ENCODE assay signal across 12 mouse cellular contexts in genomic region chr6:6864441-6865440, GRCm38 (mm10). TPM values are rescaled to one million over a fixed set of nuclear protein-coding genes. Genes with fewer than 3 reads are reported as not detected.
A peak's percentile ranks its signal among the peaks of the same experiment; 100 is the strongest.
DNase-seq lines count a peak whose midpoint lies in the region; ATAC-seq and TF ChIP-seq lines count a peak whose summit lies in the region.
"Had no signal": no experiment of that assay in that cellular context is flagged by ENCODE, and none has a peak within 500 bp of the region (broad histone marks: within the 10 kb centered on the region; RNA-seq: fewer than 3 reads in every experiment).

No protein-coding gene starts in this region.

- H3K9me3 ChIP-seq in liver, embryonic 12.5 days (replicated peaks): no peaks in the 10 kb centered on the region
- no peaks in the 10 kb centered on the region for H3K9me3 ChIP-seq in embryonic facial prominence, embryonic 10.5 days
- H3K9me3 ChIP-seq in forebrain, embryonic 14.5 days (replicated peaks; ENCODE audit: control insufficient read depth, low read length): no peaks in the 10 kb centered on the region
- H3K9me3 ChIP-seq in midbrain, embryonic 15.5 days: no peaks in the 10 kb centered on the region
- H3K9me3 ChIP-seq in lung, postnatal 0 days (ENCODE audit: low read length): no peaks in the 10 kb centered on the region

- 2% methylated on average over 36 of the region's 36 CpGs for WGBS in liver, embryonic 12.5 days (ENCODE audit: insufficient replicate concordance)
- WGBS in embryonic facial prominence, embryonic 10.5 days: under 1% methylated on average over 36 of the region's 36 CpGs
- 2% methylated on average over 36 of the region's 36 CpGs for WGBS in forebrain, embryonic 14.5 days
- 1% methylated on average over 36 of the region's 36 CpGs for WGBS in midbrain, embryonic 15.5 days
- WGBS in lung, postnatal 0 days: 5% methylated on average over 36 of the region's 36 CpGs

- TF ChIP-seq EP300 in lung, postnatal 0 days (IDR thresholded peaks at IDR 0.05): no peak

- ATAC-seq in liver, embryonic 12.5 days: no peak
- ATAC-seq in forebrain, embryonic 14.5 days: no peak
- ATAC-seq in midbrain, embryonic 15.5 days (replicated peaks): no peak
- no peak for ATAC-seq in lung, postnatal 0 days
- no peak for ATAC-seq in erythroid progenitor cell, adult 5-6 weeks (replicated peaks; ENCODE audit: low FRiP score, poor library complexity, severe bottlenecking)

- no peaks in the 10 kb centered on the region for H3K36me3 ChIP-seq in liver, embryonic 12.5 days
- H3K36me3 ChIP-seq in embryonic facial prominence, embryonic 10.5 days (replicated peaks): no peaks in the 10 kb centered on the region
- no peaks in the 10 kb centered on the region for H3K36me3 ChIP-seq in forebrain, embryonic 14.5 days (ENCODE audit: control insufficient read depth, insufficient read depth, low read length)
- no peaks in the 10 kb centered on the region for H3K36me3 ChIP-seq in midbrain, embryonic 15.5 days (replicated peaks)
- no peaks in the 10 kb centered on the region for H3K36me3 ChIP-seq in lung, postnatal 0 days (ENCODE audit: insufficient read depth, low read length)

- peak overlapping the region; percentile 64; the same call in 1 of the 2 replicates for H3K4me2 ChIP-seq in liver, embryonic 12.5 days
- H3K4me2 ChIP-seq in forebrain, embryonic 14.5 days (ENCODE audit: low read length): peak overlapping the region; percentile 65
- peak overlapping the region; percentile 55 for H3K4me2 ChIP-seq in midbrain, embryonic 15.5 days
- no peak overlapping the region for H3K4me2 ChIP-seq in lung, postnatal 0 days (replicated peaks; ENCODE audit: low read depth, low read length)

- 0 out of 2 replicates have a peak, but pooled peaks cover 5% of the 10 kb centered on the region for H3K4me1 ChIP-seq in liver, embryonic 12.5 days
- H3K4me1 ChIP-seq in embryonic facial prominence, embryonic 10.5 days: peaks cover 23% of the 10 kb centered on the region
- no peaks in the 10 kb centered on the region; the same call in 1 of the 2 replicates for H3K4me1 ChIP-seq in forebrain, embryonic 14.5 days (ENCODE audit: control insufficient read depth, insufficient read depth, low read length)
- H3K4me1 ChIP-seq in midbrain, embryonic 15.5 days: peaks cover 25% of the 10 kb centered on the region
- peaks cover 12% of the 10 kb centered on the region; the same call in 1 of the 2 replicates for H3K4me1 ChIP-seq in lung, postnatal 0 days (ENCODE audit: insufficient read depth, low read depth, low read length)

- H3K4me3 ChIP-seq in liver, embryonic 12.5 days: no peak overlapping the region
- peak overlapping the region; percentile 74 for H3K4me3 ChIP-seq in embryonic facial prominence, embryonic 10.5 days
- H3K4me3 ChIP-seq in forebrain, embryonic 14.5 days (ENCODE audit: low read depth, low read length): peak overlapping the region; percentile 50
- peak overlapping the region; percentile 39 for H3K4me3 ChIP-seq in midbrain, embryonic 15.5 days
- H3K4me3 ChIP-seq in lung, postnatal 0 days (ENCODE audit: low read depth, low read length): no peak overlapping the region

- TF ChIP-seq CTCF in lung, postnatal 0 days (IDR thresholded peaks at IDR 0.05): no peak

- H3K9ac ChIP-seq in liver, embryonic 12.5 days: no peak overlapping the region
- peak overlapping the region; percentile 86 for H3K9ac ChIP-seq in forebrain, embryonic 14.5 days (ENCODE audit: low read length)
- H3K9ac ChIP-seq in midbrain, embryonic 15.5 days: 0 out of 2 replicates have a peak overlapping the region, but pooled peaks have one; percentile 1
- no peak overlapping the region for H3K9ac ChIP-seq in lung, postnatal 0 days (replicated peaks; ENCODE audit: low read depth)

- DNase-seq in liver: no peak
- DNase-seq in embryonic facial prominence, embryonic 10.5 days (ENCODE audit: low spot score): peak; percentile 57
- DNase-seq in forebrain, embryonic 14.5 days (ENCODE audit: low spot score): no peak
- no peak for DNase-seq in lung, postnatal 0 days (ENCODE audit: low spot score)
- no peak for DNase-seq in spleen, postnatal 10 days (ENCODE audit: low spot score in 2 of 2)
- DNase-seq: adrenal gland, adult 8-10 months; lung, postnatal 4 days had no signal

- peaks cover 93% of the 10 kb centered on the region for H3K27me3 ChIP-seq in liver, embryonic 12.5 days (replicated peaks)
- H3K27me3 ChIP-seq in embryonic facial prominence, embryonic 10.5 days (replicated peaks; ENCODE audit: low read depth, poor library complexity, severe bottlenecking): peaks cover 100% of the 10 kb centered on the region
- peaks cover 40% of the 10 kb centered on the region for H3K27me3 ChIP-seq in forebrain, embryonic 14.5 days (replicated peaks; ENCODE audit: control insufficient read depth, insufficient read depth, low read length)
- peaks cover 74% of the 10 kb centered on the region for H3K27me3 ChIP-seq in midbrain, embryonic 15.5 days (replicated peaks)
- peaks cover 79% of the 10 kb centered on the region for H3K27me3 ChIP-seq in lung, postnatal 0 days (replicated peaks; ENCODE audit: insufficient read depth, low read length)

- no peak overlapping the region for H3K27ac ChIP-seq in liver, embryonic 12.5 days
- H3K27ac ChIP-seq in embryonic facial prominence, embryonic 10.5 days (replicated peaks): peak overlapping the region; percentile 96
- peak overlapping the region; percentile 98 for H3K27ac ChIP-seq in forebrain, embryonic 14.5 days (ENCODE audit: low read depth, low read length)
- peak overlapping the region; percentile 66 for H3K27ac ChIP-seq in midbrain, embryonic 15.5 days
- no peak overlapping the region for H3K27ac ChIP-seq in lung, postnatal 0 days (ENCODE audit: low read length)

RNA-seq across cellular contexts. Expression of gene Dlx6, which starts 1.6 kb away (rescaled TPM):
- polyA plus RNA-seq in liver, embryonic 12.5 days (2016; fragmentation: Nextera tagmentation; extraction: Ambion mirVana): not detected in 2 replicates
- polyA plus RNA-seq in embryonic facial prominence, embryonic 10.5 days (2016; fragmentation: Nextera tagmentation; extraction: Ambion mirVana): 4.9 and 5.9 TPM in 2 replicates
- polyA plus RNA-seq in forebrain, embryonic 14.5 days (2014; fragmentation: Nextera tagmentation; extraction: Ambion mirVana): 4.4 and 5.8 TPM in 2 replicates
- 2.4 and 3.6 TPM in 2 replicates for polyA plus RNA-seq in midbrain, embryonic 15.5 days (2015; fragmentation: Nextera tagmentation; extraction: Ambion mirVana)
- not detected in 2 replicates for polyA plus RNA-seq in lung, postnatal 0 days (2015; fragmentation: Nextera tagmentation; extraction: Ambion mirVana)
- not detected in 2 replicates for total RNA-seq in erythroid progenitor cell, adult 5-6 weeks (2015; ENCODE audit: low replicate concordance)
- total RNA-seq in erythroid progenitor cell, adult 5-6 weeks (2017; ENCODE audit: low replicate concordance): not detected in 2 replicates
- total RNA-seq: MEL had no signal
- polyA plus RNA-seq: cerebellum, adult 2 months had no signal

RNA-seq across cellular contexts. Expression of gene Dlx5, which starts 17.1 kb away (rescaled TPM):
- 0.12 TPM in 1 of 2 replicates, not detected in the other for polyA plus RNA-seq in liver, embryonic 12.5 days (2016; fragmentation: Nextera tagmentation; extraction: Ambion mirVana)
- 75.5 and 92.2 TPM in 2 replicates for polyA plus RNA-seq in embryonic facial prominence, embryonic 10.5 days (2016; fragmentation: Nextera tagmentation; extraction: Ambion mirVana)
- 55.7 and 77.2 TPM in 2 replicates for polyA plus RNA-seq in forebrain, embryonic 14.5 days (2014; fragmentation: Nextera tagmentation; extraction: Ambion mirVana)
- polyA plus RNA-seq in midbrain, embryonic 15.5 days (2015; fragmentation: Nextera tagmentation; extraction: Ambion mirVana): 14.8 and 19.0 TPM in 2 replicates
- polyA plus RNA-seq in lung, postnatal 0 days (2015; fragmentation: Nextera tagmentation; extraction: Ambion mirVana): not detected in 2 replicates
- total RNA-seq in erythroid progenitor cell, adult 5-6 weeks (2015; ENCODE audit: low replicate concordance): not detected in 2 replicates
- 0.64 TPM in 1 of 2 replicates, not detected in the other for total RNA-seq in erythroid progenitor cell, adult 5-6 weeks (2017; ENCODE audit: low replicate concordance)
- total RNA-seq: MEL had no signal
- polyA plus RNA-seq: cerebellum, adult 2 months had no signal

Comparison
In these comparisons a context has a peak if more than half of its experiments do, and no peak if none do; other contexts are left out.
1. H3K27ac ChIP-seq: peak in embryonic facial prominence, embryonic 10.5 days (single experiment), forebrain, embryonic 14.5 days (single experiment) and midbrain, embryonic 15.5 days (single experiment); none in liver, embryonic 12.5 days (single experiment) and lung, postnatal 0 days (single experiment).
2. H3K4me3 ChIP-seq: peak in embryonic facial prominence, embryonic 10.5 days (single experiment), forebrain, embryonic 14.5 days (single experiment) and midbrain, embryonic 15.5 days (single experiment); none in liver, embryonic 12.5 days (single experiment) and lung, postnatal 0 days (single experiment).
3. H3K9ac ChIP-seq: peak in forebrain, embryonic 14.5 days (single experiment) and midbrain, embryonic 15.5 days (single experiment); none in liver, embryonic 12.5 days (single experiment) and lung, postnatal 0 days (single experiment).
4. RNA of gene Dlx5, which starts 17.1 kb away (polyA plus RNA-seq): 75.5 to 92.2 TPM in embryonic facial prominence, embryonic 10.5 days, 55.7 to 77.2 TPM in forebrain, embryonic 14.5 days and 14.8 to 19.0 TPM in midbrain, embryonic 15.5 days; not detected in lung, postnatal 0 days and 0.12 TPM in liver, embryonic 12.5 days; every median in the first group is over 10 times any median in the second.